Mouse (Mus musculus) heart, postnatal 0 days (tissue): ENCODE results near the gene Grk5.

Experiments used
- CTCF ChIP-seq: IDR thresholded peaks from 2 replicates; pipeline ENCODE4 v1.5.1; 2016; ENCODE audit warnings: antibody characterized with exemption, control low read depth, low read depth
- EP300 ChIP-seq: IDR thresholded peaks from 2 replicates; pipeline ENCODE4 v1.6.1; 2016; ENCODE audit warnings: antibody characterized with exemption, low read depth

DNA sequence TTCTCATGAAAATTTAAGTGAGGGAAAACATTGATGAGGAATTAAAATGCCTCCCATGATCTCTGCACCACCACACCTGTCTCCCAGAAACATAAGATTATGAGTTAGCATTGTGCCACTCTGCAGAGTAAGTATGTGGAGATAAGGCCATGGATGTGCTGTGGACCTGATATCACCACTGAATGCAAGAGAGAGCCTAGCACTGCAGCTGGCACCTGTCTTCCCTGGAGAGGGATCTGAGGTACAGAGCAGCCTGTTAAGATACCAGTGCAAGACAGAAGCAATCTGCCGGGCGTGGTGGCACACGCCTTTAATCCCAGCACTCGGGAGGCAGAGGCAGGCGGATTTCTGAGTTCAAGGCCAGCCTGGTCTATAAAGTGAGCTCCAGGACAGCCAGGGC lies 15.9 kb downstream of the Grk5 start:
- TF ChIP-seq CTCF (no peak), EP300 (no peak)
